8 mouse cellular contexts compared by ENCODE assay signal in genomic region chr4:32481366-32482055, GRCm38 (mm10).
DNase-seq lines count a peak whose midpoint lies in the region; ATAC-seq lines count a peak whose summit lies in the region.

No protein-coding gene starts in this region.

- H3K27me3 ChIP-seq in heart, embryonic 13.5 days (replicated peaks), result no peaks in the 10 kb centered on the region
- H3K27me3 ChIP-seq in midbrain, embryonic 12.5 days, result no peaks in the 10 kb centered on the region

- no peak overlapping the region for H3K27ac ChIP-seq in heart, embryonic 13.5 days (replicated peaks)
- H3K27ac ChIP-seq in midbrain, embryonic 12.5 days (replicated peaks), result peak overlapping the region; percentile 74

- 26% methylated on average over 18 of the region's 18 CpGs for WGBS in heart, embryonic 13.5 days
- WGBS in midbrain, embryonic 12.5 days, result 12% methylated on average over 18 of the region's 18 CpGs

- no peak for ATAC-seq in heart, embryonic 13.5 days (ENCODE audit: extremely low read depth, insufficient number of reproducible peaks, low FRiP score, low TSS enrichment)
- ATAC-seq in midbrain, embryonic 12.5 days (ENCODE audit: low FRiP score, low read depth), result 0 out of 2 replicates have a peak, but pooled peaks have one; percentile 10
- no peak for ATAC-seq in erythroid progenitor cell, adult 5-6 weeks (replicated peaks; ENCODE audit: low FRiP score, poor library complexity, severe bottlenecking)

- no peaks in the 10 kb centered on the region for H3K9me3 ChIP-seq in heart, embryonic 13.5 days
- H3K9me3 ChIP-seq in midbrain, embryonic 12.5 days, result no peaks in the 10 kb centered on the region

- peak; percentile 19 for DNase-seq in kidney, postnatal 10 days
- no peak for DNase-seq in kidney, adult 11 months
- DNase-seq in cerebellum, postnatal 14 days, result peak; percentile 58 to 60
- no peak for DNase-seq in layer of hippocampus, adult 18-20 months (ENCODE audit: low spot score in 2 of 2)
- DNase-seq in MN1 (ENCODE audit: low spot score), result no peak

- peak overlapping the region; percentile 37 for H3K4me2 ChIP-seq in heart, embryonic 13.5 days
- H3K4me2 ChIP-seq in midbrain, embryonic 12.5 days (replicated peaks), result peak overlapping the region; percentile 17; the same call in 1 of the 2 replicates

- H3K9ac ChIP-seq in heart, embryonic 13.5 days, result 0 out of 2 replicates have a peak overlapping the region, but pooled peaks have one; percentile 25
- H3K9ac ChIP-seq in midbrain, embryonic 12.5 days (replicated peaks), result 0 out of 2 replicates have a peak overlapping the region, but pooled peaks have one; percentile 7

- H3K4me3 ChIP-seq in heart, embryonic 13.5 days, result no peak overlapping the region
- no peak overlapping the region for H3K4me3 ChIP-seq in midbrain, embryonic 12.5 days

- no peaks in the 10 kb centered on the region for H3K36me3 ChIP-seq in heart, embryonic 13.5 days
- no peaks in the 10 kb centered on the region for H3K36me3 ChIP-seq in midbrain, embryonic 12.5 days

- H3K4me1 ChIP-seq in heart, embryonic 13.5 days, result peaks cover 42% of the 10 kb centered on the region
- H3K4me1 ChIP-seq in midbrain, embryonic 12.5 days, result peaks cover 79% of the 10 kb centered on the region

Comparison
In these comparisons a context has a peak if more than half of its experiments do, and no peak if none do; other contexts are left out.
1. DNase-seq: peak in kidney, postnatal 10 days (single experiment) and cerebellum, postnatal 14 days (2 of 2); none in kidney, adult 11 months (single experiment), layer of hippocampus, adult 18-20 months (0 of 2) and MN1 (single experiment).